Mouse (Mus musculus) MEL (cell line): ENCODE data around the gene Ano10. TPM values are rescaled to one million over a fixed set of nuclear protein-coding genes. Genes with fewer than 3 reads are reported as not detected.

Source experiments
- DNase-seq: peaks from one replicate; pipeline ENCODE4 v3.0.0; 2011; ENCODE audit warnings: low read depth, low spot score
- H3K27ac ChIP-seq: 2 replicates; pipeline ENCODE4 v1.5.1; 2012; ENCODE audit warnings: low read depth, mild to moderate bottlenecking, control low read depth, low read length, moderate library complexity; ENCODE audit not compliant: control insufficient read depth
- H3K27me3 ChIP-seq, 2 experiments: fragments of 150-350 bp in 1 of 2; sonication (generic) in 1 of 2; 2 replicates each; pipeline ENCODE4 v1.6.1; 2012; ENCODE audit warnings: low read length in 2 of 2, mild to moderate bottlenecking in 2 of 2, improper control_type of control experiment in 1 of 2, moderate library complexity in 1 of 2; ENCODE audit not compliant: insufficient read depth in 2 of 2, control insufficient read depth in 1 of 2
- H3K36me3 ChIP-seq, 2 experiments: 2 replicates each; pipeline ENCODE4 v1.6.1; 2012 to 2014; ENCODE audit warnings: low read length in 2 of 2, improper control_type of control experiment in 1 of 2, inconsistent platforms in 1 of 2, mild to moderate bottlenecking in 1 of 2; ENCODE audit not compliant: insufficient read depth in 2 of 2, control insufficient read depth in 1 of 2
- H3K4me1 ChIP-seq, 2 experiments: fragments of 150-350 bp in 1 of 2; sonication (generic) in 1 of 2; 2 replicates each; pipeline ENCODE4 v1.6.1; 2012; ENCODE audit warnings: low read length in 2 of 2, improper control_type of control experiment in 1 of 2, mild to moderate bottlenecking in 1 of 2; ENCODE audit not compliant: insufficient read depth in 2 of 2, control insufficient read depth in 1 of 2
- H3K4me3 ChIP-seq, 2 experiments: fragments of 150-350 bp in 1 of 2; sonication (generic) in 1 of 2; 2 replicates each; pipeline ENCODE4 v1.5.1; 2012; ENCODE audit warnings: low read depth in 2 of 2, low read length in 2 of 2, mild to moderate bottlenecking in 2 of 2, moderate library complexity in 2 of 2, control low read depth in 1 of 2, improper control_type of control experiment in 1 of 2; ENCODE audit not compliant: control insufficient read depth in 1 of 2, insufficient read depth in 1 of 2
- H3K79me2 ChIP-seq: 2 replicates; pipeline ENCODE4 v1.6.1; 2012; ENCODE audit warnings: mild to moderate bottlenecking, low read length, moderate library complexity; ENCODE audit not compliant: control insufficient read depth, poor library complexity, insufficient read depth
- H3K9ac ChIP-seq: 2 replicates; pipeline ENCODE4 v1.6.1; 2012; ENCODE audit warnings: low read depth, mild to moderate bottlenecking, control low read depth, low read length, moderate library complexity; ENCODE audit not compliant: control insufficient read depth, poor library complexity, severe bottlenecking
- H3K9me3 ChIP-seq: fragments of 150-350 bp; sonication (generic); replicated peaks from 2 replicates; pipeline ENCODE4 v1.6.1; 2012; ENCODE audit warnings: mild to moderate bottlenecking, low read length, improper control_type of control experiment, moderate library complexity; ENCODE audit not compliant: insufficient read depth
- BHLHE40 ChIP-seq: IDR thresholded peaks from 2 replicates; pipeline ENCODE4 v1.6.1; 2012; ENCODE audit warnings: low read depth, mild to moderate bottlenecking, inconsistent platforms, low read length, improper control_type of control experiment, borderline replicate concordance
- CTCF ChIP-seq, 3 experiments: IDR thresholded peaks in 2 of 3; conservative IDR thresholded peaks in 1 of 3; 2 replicates each; pipeline ENCODE4 v1.5.1; 2011 to 2012; ENCODE audit warnings: low read length in 3 of 3, low read depth in 2 of 3, mild to moderate bottlenecking in 2 of 3, improper control_type of control experiment in 1 of 3, inconsistent platforms in 1 of 3, mixed read lengths in 1 of 3, moderate library complexity in 1 of 3; ENCODE audit not compliant: control insufficient read depth in 1 of 3, insufficient read depth in 1 of 3, poor library complexity in 1 of 3, severe bottlenecking in 1 of 3
- GATA1 ChIP-seq: IDR thresholded peaks from 2 replicates; pipeline ENCODE4 v1.6.1; 2011; ENCODE audit warnings: low read depth, low read length, improper control_type of control experiment
- MAFK ChIP-seq: IDR thresholded peaks from 2 replicates; pipeline ENCODE4 v1.6.1; 2011; ENCODE audit warnings: low read depth, mild to moderate bottlenecking, low read length, improper control_type of control experiment, borderline replicate concordance
- MAX ChIP-seq: IDR thresholded peaks from 2 replicates; pipeline ENCODE4 v1.6.1; 2011; ENCODE audit warnings: low read length, improper control_type of control experiment
- MXI1 ChIP-seq: IDR thresholded peaks from 2 replicates; pipeline ENCODE4 v1.6.1; 2011; ENCODE audit warnings: mild to moderate bottlenecking, low read depth, low read length, improper control_type of control experiment
- MYB ChIP-seq: IDR thresholded peaks from 2 replicates; pipeline ENCODE4 v1.6.1; 2011; ENCODE audit warnings: mild to moderate bottlenecking, low read depth, low read length, improper control_type of control experiment
- NRF1 ChIP-seq: IDR thresholded peaks from 2 replicates; pipeline ENCODE4 v1.6.1; 2014; ENCODE audit warnings: low read depth, mild to moderate bottlenecking, inconsistent platforms, low read length, improper control_type of control experiment, moderate library complexity; ENCODE audit not compliant: poor library complexity, insufficient read depth, severe bottlenecking
- POLR2AphosphoS2 ChIP-seq: IDR thresholded peaks from 2 replicates; pipeline ENCODE4 v1.6.1; 2011; ENCODE audit warnings: low read length, improper control_type of control experiment
- POLR2AphosphoS5 ChIP-seq: IDR thresholded peaks from 2 replicates; pipeline ENCODE4 v1.6.1; 2012; ENCODE audit warnings: low read depth, borderline replicate concordance, mild to moderate bottlenecking, inconsistent platforms, low read length, moderate library complexity, mixed read lengths
- RAD21 ChIP-seq: IDR thresholded peaks from 2 replicates; pipeline ENCODE4 v1.6.1; 2011; ENCODE audit warnings: mild to moderate bottlenecking, low read depth, low read length, improper control_type of control experiment
- SIN3A ChIP-seq: IDR thresholded peaks from 2 replicates; pipeline ENCODE4 v1.6.1; 2012; ENCODE audit warnings: low read length, improper control_type of control experiment, inconsistent platforms
- TAL1 ChIP-seq: IDR thresholded peaks from 2 replicates; pipeline ENCODE4 v1.6.1; 2012; ENCODE audit warnings: mild to moderate bottlenecking, inconsistent platforms, low read length, moderate library complexity, mixed read lengths
- TBP ChIP-seq: IDR thresholded peaks from 2 replicates; pipeline ENCODE4 v1.8.0; 2011; ENCODE audit warnings: low read depth, low read length, improper control_type of control experiment
- UBTF ChIP-seq: IDR thresholded peaks from 2 replicates; pipeline ENCODE4 v1.6.1; 2012; ENCODE audit warnings: low read depth, mild to moderate bottlenecking, inconsistent platforms, low read length, improper control_type of control experiment, moderate library complexity, borderline replicate concordance; ENCODE audit not compliant: insufficient read depth
- USF1 ChIP-seq: IDR thresholded peaks from 2 replicates; pipeline ENCODE4 v1.6.1; 2014; ENCODE audit warnings: low read depth, mild to moderate bottlenecking, inconsistent platforms, low read length, improper control_type of control experiment, moderate library complexity
- ZC3H11A ChIP-seq: IDR thresholded peaks from 2 replicates; pipeline ENCODE4 v1.6.1; 2012; ENCODE audit warnings: low read depth, mild to moderate bottlenecking, inconsistent platforms, low read length, improper control_type of control experiment
- ZKSCAN1 ChIP-seq: IDR thresholded peaks from 2 replicates; pipeline ENCODE4 v1.6.1; 2012; ENCODE audit warnings: low read depth, mild to moderate bottlenecking, inconsistent platforms, low read length, improper control_type of control experiment, moderate library complexity
- ZNF384 ChIP-seq: IDR thresholded peaks from 2 replicates; pipeline ENCODE4 v1.6.1; 2012; ENCODE audit warnings: low read depth, mild to moderate bottlenecking, inconsistent platforms, low read length, improper control_type of control experiment
- polyA plus RNA-seq, 2 experiments: library from polyadenylated mRNA; stranded (reverse) in 1 of 2; unstranded in 1 of 2; fragments of >175 nt in 1 of 2; fragments of >200 nt in 1 of 2; gene quantifications; 2 replicates each; pipeline versions ENCODE4 v1.2.1 to v1.2.4; 2012; ENCODE audit warnings: low replicate concordance in 2 of 2, low read depth in 1 of 2; ENCODE audit not compliant: insufficient read length in 2 of 2, insufficient read depth in 1 of 2, missing spikeins in 1 of 2
- total RNA-seq: library from RNA; depleted of rRNA; stranded (reverse); fragments of 300-350 nt; gene quantifications from 2 replicates; pipeline ENCODE4 v1.2.3, GENCODE M21; 2012

The Ano10 gene
- total and polyA plus RNA-seq, 3 experiments: 0.54 to 3.1 TPM; not detected in 1

DNA sequence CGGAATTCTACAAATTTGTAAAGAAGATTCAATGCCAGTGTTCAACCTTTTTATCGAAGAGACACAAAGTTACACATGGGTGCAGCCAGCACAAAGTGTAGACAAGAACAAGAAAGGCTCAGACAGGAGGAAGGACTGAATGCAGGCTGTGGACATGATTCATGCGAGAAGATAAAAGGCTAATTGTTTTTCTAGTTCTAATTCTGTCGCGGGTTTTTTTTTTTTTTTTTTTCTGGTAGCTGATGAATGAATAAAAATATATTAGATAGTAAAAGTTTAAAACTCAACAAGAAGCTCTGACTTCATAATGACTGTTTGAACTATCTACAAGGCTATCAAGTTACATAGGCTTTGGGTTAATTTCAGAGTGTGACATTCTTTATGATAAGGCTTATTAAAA, 45.7 kb upstream of the Ano10 start:
- Histone ChIP-seq H3K27me3 (no peaks in the 10 kb centered on the region; a peak in 2 of 4 replicates), H3K9ac (no peak overlapping the region), H3K9me3 (no peaks in the 10 kb centered on the region), H3K27ac (no peak overlapping the region), H3K36me3 (no peaks in the 10 kb centered on the region; a peak in 1 of 4 replicates), H3K4me3 (no peak overlapping the region), H3K79me2 (no peaks in the 10 kb centered on the region), H3K4me1 (no peaks in the 10 kb centered on the region; a peak in 1 of 4 replicates)
- TF ChIP-seq TAL1: no peak
- 0 out of 2 replicates have a peak, but pooled peaks have one; percentile 54 for TF ChIP-seq ZNF384
- no peak for TF ChIP-seq UBTF
- no peak for TF ChIP-seq NRF1
- DNase-seq: no peak

DNA sequence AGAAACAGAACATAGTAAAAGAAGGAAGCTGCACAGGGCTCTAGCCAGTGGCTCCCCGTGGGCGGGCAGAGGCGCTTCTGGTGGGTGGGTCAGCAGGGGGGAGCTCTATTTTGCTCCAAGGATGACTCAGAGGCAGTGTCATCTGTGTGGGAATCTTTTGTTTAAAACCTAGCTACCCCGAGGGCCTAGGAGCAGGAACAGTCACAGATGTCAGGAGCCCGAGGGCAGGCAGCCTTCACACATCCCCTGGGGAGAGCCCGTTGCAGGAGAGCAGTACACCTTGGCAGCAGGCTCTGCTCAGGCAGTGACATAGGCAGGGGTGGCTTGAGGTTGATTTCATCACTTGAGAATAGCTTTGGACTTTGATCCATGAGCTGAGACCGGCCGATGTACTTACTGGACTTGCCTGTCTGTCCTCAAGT, 43.3 kb upstream of the Ano10 start:
- Histone ChIP-seq H3K4me3 (no peak overlapping the region), H3K9ac (no peak overlapping the region), H3K4me1 (no peaks in the 10 kb centered on the region; a peak in 1 of 4 replicates), H3K27ac (no peak overlapping the region), H3K9me3 (no peaks in the 10 kb centered on the region), H3K79me2 (no peaks in the 10 kb centered on the region), H3K36me3 (no peaks in the 10 kb centered on the region; a peak in 1 of 4 replicates), H3K27me3 (no peaks in the 10 kb centered on the region; a peak in 1 of 4 replicates)
- no peak for TF ChIP-seq SIN3A
- no peak for TF ChIP-seq CTCF (IDR thresholded peaks at IDR 0.05 in 2 of 3, conservative IDR thresholded peaks at IDR 0.05 in 1 of 3; ENCODE audit: control insufficient read depth in 1 of 3, insufficient read depth in 1 of 3, low read depth in 2 of 3, low read length in 3 of 3, poor library complexity in 1 of 3, severe bottlenecking in 1 of 3)
- TF ChIP-seq ZNF384: no peak
- TF ChIP-seq GATA1: no peak
- no peak for TF ChIP-seq BHLHE40
- no peak for TF ChIP-seq MXI1
- no peak for TF ChIP-seq TAL1
- no peak for TF ChIP-seq MAX
- no peak for TF ChIP-seq MYB
- peak; percentile 23 for DNase-seq

DNA sequence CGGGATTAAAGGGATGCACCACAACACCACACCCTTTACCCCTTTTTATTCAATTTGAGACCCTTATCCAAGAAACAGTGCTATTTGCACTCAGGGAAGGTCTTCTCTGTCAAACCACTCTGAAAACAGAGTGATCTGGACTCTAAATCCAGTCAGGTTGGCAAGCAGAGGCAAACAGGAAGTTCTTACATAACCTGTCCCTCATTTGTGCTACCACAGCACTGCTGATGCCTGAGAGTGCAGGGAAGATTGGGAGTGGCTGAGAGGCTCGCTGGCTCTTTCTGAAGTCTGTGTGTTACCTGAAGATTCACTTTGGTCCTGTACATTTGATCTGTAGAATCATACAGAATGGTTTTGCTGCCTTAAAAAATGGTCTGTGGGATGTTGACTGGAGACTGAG, 42.5 kb upstream of the Ano10 start:
- Histone ChIP-seq H3K27me3 (no peaks in the 10 kb centered on the region; a peak in 1 of 4 replicates), H3K9ac (no peak overlapping the region), H3K27ac (no peak overlapping the region), H3K36me3 (no peaks in the 10 kb centered on the region; a peak in 1 of 4 replicates), H3K4me3 (no peak overlapping the region), H3K4me1 (no peaks in the 10 kb centered on the region; a peak in 1 of 4 replicates), H3K9me3 (no peaks in the 10 kb centered on the region), H3K79me2 (no peaks in the 10 kb centered on the region)
- TF ChIP-seq TBP: no peak
- no peak for TF ChIP-seq MAFK
- TF ChIP-seq POLR2AphosphoS5: no peak
- TF ChIP-seq ZKSCAN1: no peak
- no peak for TF ChIP-seq POLR2AphosphoS2
- TF ChIP-seq RAD21: no peak
- TF ChIP-seq USF1: no peak
- no peak for TF ChIP-seq CTCF (IDR thresholded peaks at IDR 0.05 in 2 of 3, conservative IDR thresholded peaks at IDR 0.05 in 1 of 3; ENCODE audit: control insufficient read depth in 1 of 3, insufficient read depth in 1 of 3, low read depth in 2 of 3, low read length in 3 of 3, poor library complexity in 1 of 3, severe bottlenecking in 1 of 3)
- no peak for TF ChIP-seq SIN3A
- no peak for TF ChIP-seq ZC3H11A
- DNase-seq: no peak
